Mouse (Mus musculus) erythroblast, embryonic 14.5 days (primary cell): ENCODE data around the gene Tmbim1. TPM values are rescaled to one million over a fixed set of nuclear protein-coding genes. Genes with fewer than 3 reads are reported as not detected.

Experiments used
- H3K27me3 ChIP-seq: 2 replicates; pipeline ENCODE4 v1.6.1; 2012; ENCODE audit warnings: inconsistent platforms; ENCODE audit not compliant: control insufficient read depth
- H3K36me3 ChIP-seq: 2 replicates; pipeline ENCODE4 v1.6.1; 2012; ENCODE audit warnings: mild to moderate bottlenecking, inconsistent platforms; ENCODE audit not compliant: control insufficient read depth
- H3K4me1 ChIP-seq: 2 replicates; pipeline ENCODE4 v1.6.1; 2012; ENCODE audit warnings: inconsistent platforms; ENCODE audit not compliant: control insufficient read depth
- H3K4me3 ChIP-seq: replicated peaks from 2 replicates; pipeline ENCODE3; 2012; ENCODE audit warnings: moderate library complexity, mild to moderate bottlenecking, inconsistent platforms
- H3K9me3 ChIP-seq: 2 replicates; pipeline ENCODE4 v1.6.1; 2012; ENCODE audit warnings: low read length, inconsistent platforms, mixed read lengths; ENCODE audit not compliant: control insufficient read depth
- GATA1 ChIP-seq: IDR thresholded peaks from 2 replicates; pipeline ENCODE4 v1.6.1; 2012; ENCODE audit warnings: low read length, inconsistent platforms, mixed read lengths
- TAL1 ChIP-seq: IDR thresholded peaks from 3 replicates; pipeline ENCODE4 v1.6.1; 2012; ENCODE audit warnings: low read length, inconsistent platforms, mixed read lengths
- polyA plus RNA-seq: library from polyadenylated mRNA; stranded (reverse); fragments of >175 nt; gene quantifications from 2 replicates; pipeline ENCODE4 v1.2.3, GENCODE M21; 2012

The Tmbim1 gene
- polyA plus RNA-seq, 1 experiment, result 2.7 TPM

DNA sequence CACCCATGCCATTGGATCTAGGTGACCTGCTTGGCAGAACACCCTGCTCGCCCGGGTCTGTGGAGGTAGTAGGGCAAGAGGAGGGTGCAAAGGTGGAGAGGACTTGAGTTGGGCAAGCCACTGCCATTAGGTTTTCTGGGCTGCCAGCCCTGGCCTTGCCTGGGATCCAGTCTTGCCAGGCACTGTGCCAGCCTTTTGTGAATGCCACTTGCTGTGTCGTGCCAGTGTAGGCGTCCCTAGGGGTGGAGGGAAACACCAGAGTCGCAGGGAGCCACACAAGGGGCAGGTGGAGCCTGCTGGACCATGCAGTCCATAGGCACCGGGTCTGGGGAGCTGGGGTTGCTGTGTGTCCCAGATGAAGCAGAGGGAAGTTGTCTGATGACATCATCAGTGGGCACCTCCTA lies 34.9 kb upstream of the Tmbim1 start:
- Histone ChIP-seq H3K4me3 (no peak overlapping the region), H3K4me1 (peaks cover 7% of the 10 kb centered on the region), H3K36me3 (no peaks in the 10 kb centered on the region), H3K27me3 (peaks cover under 1% of the 10 kb centered on the region; the same call in 1 of the 2 replicates), H3K9me3 (peaks cover 3% of the 10 kb centered on the region; the same call in 1 of the 2 replicates)
- TF ChIP-seq TAL1 (no peak), GATA1 (no peak)

DNA sequence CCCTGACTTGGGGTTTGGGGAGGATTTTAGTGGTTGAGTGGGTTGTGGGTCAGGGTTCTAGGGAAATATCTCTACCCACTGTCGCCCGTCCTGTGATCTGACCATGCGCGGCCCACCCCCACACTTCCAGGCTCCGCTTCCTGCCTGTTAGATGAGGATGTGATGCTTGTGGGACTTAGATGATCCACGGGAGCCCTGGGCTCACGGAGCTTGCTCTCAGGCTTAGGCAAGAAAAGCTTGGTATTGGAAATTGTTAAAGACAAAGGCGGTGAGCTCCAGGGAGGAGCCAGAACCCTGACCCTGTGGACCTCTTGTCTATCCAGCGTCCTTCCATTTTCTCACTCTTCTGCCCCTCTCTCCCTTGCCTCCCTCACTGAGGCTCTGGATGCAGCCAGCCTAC lies 34.5 kb upstream of the Tmbim1 start:
- H3K4me1 ChIP-seq, result peaks cover 7% of the 10 kb centered on the region
- H3K27me3 ChIP-seq, result peaks cover 5% of the 10 kb centered on the region
- H3K4me3 ChIP-seq, result no peak overlapping the region
- TF ChIP-seq GATA1, result no peak
- no peaks in the 10 kb centered on the region for H3K36me3 ChIP-seq
- peaks cover 3% of the 10 kb centered on the region; the same call in 1 of the 2 replicates for H3K9me3 ChIP-seq

DNA sequence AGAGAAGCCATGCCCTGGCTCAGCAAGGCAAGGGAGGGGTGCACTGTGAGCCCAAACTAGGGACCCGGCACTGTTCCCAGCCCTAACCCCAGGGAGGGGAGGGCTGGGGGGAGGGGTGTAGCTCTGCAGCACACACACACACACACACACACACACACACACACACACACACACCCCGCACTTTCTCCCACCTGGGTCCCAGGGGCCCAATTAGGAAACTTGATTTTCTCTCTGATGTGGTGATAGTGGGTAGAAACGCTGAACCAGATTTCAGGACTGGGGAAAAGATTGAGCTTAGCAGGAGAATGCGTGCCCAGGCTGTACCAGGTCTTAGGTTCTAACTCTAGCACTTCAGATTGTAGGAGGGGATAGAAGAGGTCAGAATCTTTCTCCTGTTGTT lies 33.2 kb upstream of the Tmbim1 start:
- TF ChIP-seq TAL1, result no peak
- no peak for TF ChIP-seq GATA1
- Histone ChIP-seq H3K9me3 (peaks cover 3% of the 10 kb centered on the region; the same call in 1 of the 2 replicates), H3K27me3 (peaks cover 10% of the 10 kb centered on the region), H3K4me3 (no peak overlapping the region), H3K4me1 (peaks cover 7% of the 10 kb centered on the region), H3K36me3 (no peaks in the 10 kb centered on the region)

DNA sequence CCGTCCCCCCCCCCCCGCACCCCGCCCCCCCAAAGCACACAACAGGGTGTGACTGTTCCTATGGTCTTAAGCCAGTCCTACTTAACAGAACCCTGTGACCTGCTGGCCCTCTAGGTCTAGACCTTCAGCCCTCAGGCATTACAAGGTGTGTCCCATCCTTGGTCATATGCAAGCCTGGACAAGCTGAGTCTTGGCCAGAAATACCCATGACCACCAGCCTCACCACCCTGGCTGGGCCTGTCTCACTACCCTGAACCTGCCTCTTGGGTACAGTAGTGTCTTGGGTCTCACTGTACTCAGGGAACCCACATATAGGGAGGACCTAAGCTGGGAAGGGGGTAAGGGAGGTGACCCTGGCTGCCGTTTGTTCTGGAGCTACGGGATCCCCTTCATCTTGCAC lies 32.6 kb upstream of the Tmbim1 start:
- no peak for TF ChIP-seq TAL1
- no peak for TF ChIP-seq GATA1
- peaks cover 3% of the 10 kb centered on the region; the same call in 1 of the 2 replicates for H3K9me3 ChIP-seq
- peaks cover 10% of the 10 kb centered on the region for H3K4me1 ChIP-seq
- no peak overlapping the region for H3K4me3 ChIP-seq
- H3K36me3 ChIP-seq, result no peaks in the 10 kb centered on the region
- peaks cover 16% of the 10 kb centered on the region for H3K27me3 ChIP-seq

DNA sequence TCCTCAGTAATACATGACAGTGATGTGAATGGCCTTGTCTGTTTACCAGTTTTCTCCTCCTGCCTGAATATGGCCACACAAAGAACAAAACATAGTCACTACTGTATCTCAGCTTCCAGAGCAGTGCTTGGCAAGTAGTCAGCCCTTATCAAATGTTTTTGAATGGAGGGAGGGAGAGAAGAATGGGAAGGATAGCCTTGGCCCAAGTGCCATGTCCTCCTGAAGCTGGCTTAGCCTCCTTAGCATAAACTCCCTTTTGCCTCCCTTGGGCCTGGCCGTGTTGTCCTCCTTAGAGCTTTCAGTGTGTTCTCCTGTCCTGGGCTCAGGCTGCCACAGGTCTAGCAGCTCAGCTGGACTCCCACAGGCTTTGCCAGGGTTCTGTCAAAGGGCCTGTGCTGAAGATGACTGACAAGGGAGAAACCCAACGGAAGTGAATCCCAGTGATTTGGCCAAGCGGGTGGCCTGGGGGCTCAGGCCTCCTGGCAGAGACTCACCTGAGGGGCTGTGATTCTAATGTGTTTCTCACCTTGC lies 31.9 kb upstream of the Tmbim1 start:
- Histone ChIP-seq H3K36me3 (no peaks in the 10 kb centered on the region), H3K9me3 (peaks cover 3% of the 10 kb centered on the region; the same call in 1 of the 2 replicates), H3K4me1 (peaks cover 18% of the 10 kb centered on the region), H3K27me3 (peaks cover 23% of the 10 kb centered on the region), H3K4me3 (no peak overlapping the region)
- TF ChIP-seq TAL1, result no peak
- TF ChIP-seq GATA1, result no peak

DNA sequence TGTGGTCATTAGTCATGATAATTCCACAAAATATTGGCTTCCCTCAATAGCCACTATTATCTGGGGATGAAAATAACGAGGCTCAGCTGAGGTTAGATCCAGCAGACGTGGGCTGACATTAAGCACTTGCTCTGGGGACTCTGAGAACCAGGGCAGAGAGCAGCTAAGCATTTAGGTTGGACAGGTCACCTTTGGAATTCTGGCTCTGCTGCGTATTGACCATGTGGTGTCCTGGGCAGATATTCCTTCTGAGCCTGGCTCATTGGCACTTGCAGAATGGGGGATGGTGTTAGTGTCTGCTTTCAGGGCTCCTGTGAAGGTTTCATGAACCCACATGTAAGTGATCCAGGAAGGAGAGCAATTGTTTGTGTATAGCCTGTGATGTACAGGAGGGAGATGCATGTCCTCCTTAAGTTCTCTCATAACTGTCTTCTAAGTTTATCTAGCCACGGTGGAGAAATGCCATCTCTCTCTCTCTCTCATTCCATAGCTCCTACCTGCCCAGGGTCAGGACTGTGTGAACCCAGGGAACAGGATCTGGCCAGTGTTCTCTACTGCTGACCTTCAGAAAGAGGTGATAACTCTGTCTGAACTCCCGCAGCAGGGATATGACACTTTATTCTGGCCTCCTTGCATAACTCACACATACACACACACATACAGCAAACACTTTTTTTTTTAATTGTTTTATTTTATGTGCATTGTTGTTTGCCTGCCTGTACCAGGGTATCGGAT lies 30.2 kb upstream of the Tmbim1 start:
- TF ChIP-seq GATA1, result no peak
- TF ChIP-seq TAL1, result no peak
- Histone ChIP-seq H3K27me3 (peaks cover 24% of the 10 kb centered on the region), H3K36me3 (no peaks in the 10 kb centered on the region), H3K4me3 (no peak overlapping the region), H3K9me3 (peaks cover 3% of the 10 kb centered on the region; the same call in 1 of the 2 replicates), H3K4me1 (peaks cover 34% of the 10 kb centered on the region)

DNA sequence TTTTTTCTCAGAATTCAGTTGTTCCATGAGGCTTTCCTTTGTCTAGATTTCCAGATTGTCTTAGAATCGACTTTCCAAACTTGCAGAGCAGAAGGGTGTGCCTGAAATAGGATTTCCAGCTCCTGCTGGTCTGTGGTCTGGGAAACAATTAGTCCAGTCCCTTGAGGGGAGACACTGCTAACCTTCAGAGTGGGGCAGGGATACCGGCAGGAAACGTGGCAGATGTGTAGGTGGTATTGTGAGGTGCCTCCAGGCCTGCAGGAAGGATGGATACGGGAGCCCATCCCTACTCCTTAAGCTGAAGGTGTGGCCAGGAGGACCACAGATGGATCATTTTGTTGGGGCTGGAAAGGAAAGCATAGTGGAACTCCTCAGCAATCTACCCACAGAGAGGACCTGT lies 29.6 kb upstream of the Tmbim1 start:
- Histone ChIP-seq H3K27me3 (peaks cover 24% of the 10 kb centered on the region), H3K36me3 (no peaks in the 10 kb centered on the region), H3K9me3 (no peaks in the 10 kb centered on the region), H3K4me3 (no peak overlapping the region), H3K4me1 (peaks cover 34% of the 10 kb centered on the region)
- no peak for TF ChIP-seq TAL1
- no peak for TF ChIP-seq GATA1

DNA sequence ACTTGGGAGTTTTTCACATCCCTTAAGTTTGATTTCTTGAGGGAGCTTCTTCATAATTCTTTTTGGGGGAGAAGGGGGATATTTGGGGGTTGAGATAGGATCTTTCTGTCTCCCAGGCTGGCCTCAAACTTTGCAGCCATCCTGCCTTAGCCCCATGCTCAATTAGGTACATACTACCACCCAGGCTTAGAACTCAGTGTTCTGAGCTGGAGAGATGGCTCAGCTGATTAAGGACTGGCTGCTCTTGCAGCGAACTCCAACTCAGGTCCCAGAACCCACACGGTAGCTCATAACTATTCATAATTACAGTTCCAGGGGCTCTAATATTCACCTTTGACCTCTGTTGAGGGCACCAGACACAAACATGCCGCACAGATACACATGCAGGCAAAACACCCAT lies 29.2 kb upstream of the Tmbim1 start:
- Histone ChIP-seq H3K4me3 (no peak overlapping the region), H3K9me3 (no peaks in the 10 kb centered on the region), H3K36me3 (no peaks in the 10 kb centered on the region), H3K27me3 (peaks cover 24% of the 10 kb centered on the region), H3K4me1 (peaks cover 35% of the 10 kb centered on the region)
- TF ChIP-seq GATA1 (no peak), TAL1 (no peak)

DNA sequence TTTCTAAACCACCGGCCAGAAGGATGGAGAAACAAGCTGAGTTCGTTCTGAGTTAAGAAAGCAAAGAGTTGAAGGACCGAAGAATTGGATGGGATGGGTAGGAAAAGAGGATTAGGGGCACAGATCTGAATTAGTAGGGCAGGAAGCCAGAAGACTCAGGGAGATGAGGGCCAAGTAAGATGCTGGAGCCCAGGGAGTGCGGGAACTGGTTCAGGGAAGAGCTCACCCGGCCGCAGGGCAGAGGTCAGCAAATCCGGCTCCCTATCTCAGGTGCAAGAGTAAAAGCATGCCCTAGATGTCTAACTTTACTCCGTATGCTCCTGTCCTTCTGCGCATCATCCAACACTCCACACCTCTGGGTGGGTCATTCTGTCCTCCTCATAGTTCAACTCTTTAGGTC lies 27.5 kb upstream of the Tmbim1 start:
- H3K4me3 ChIP-seq, result peak overlapping the region; percentile 56
- no peaks in the 10 kb centered on the region for H3K9me3 ChIP-seq
- no peaks in the 10 kb centered on the region for H3K36me3 ChIP-seq
- TF ChIP-seq GATA1 (no peak), TAL1 (no peak)
- peaks cover 24% of the 10 kb centered on the region for H3K27me3 ChIP-seq
- peaks cover 35% of the 10 kb centered on the region for H3K4me1 ChIP-seq
